Comparison of ENCODE assay signal across 28 mouse cellular contexts in the genomic region with DNA sequence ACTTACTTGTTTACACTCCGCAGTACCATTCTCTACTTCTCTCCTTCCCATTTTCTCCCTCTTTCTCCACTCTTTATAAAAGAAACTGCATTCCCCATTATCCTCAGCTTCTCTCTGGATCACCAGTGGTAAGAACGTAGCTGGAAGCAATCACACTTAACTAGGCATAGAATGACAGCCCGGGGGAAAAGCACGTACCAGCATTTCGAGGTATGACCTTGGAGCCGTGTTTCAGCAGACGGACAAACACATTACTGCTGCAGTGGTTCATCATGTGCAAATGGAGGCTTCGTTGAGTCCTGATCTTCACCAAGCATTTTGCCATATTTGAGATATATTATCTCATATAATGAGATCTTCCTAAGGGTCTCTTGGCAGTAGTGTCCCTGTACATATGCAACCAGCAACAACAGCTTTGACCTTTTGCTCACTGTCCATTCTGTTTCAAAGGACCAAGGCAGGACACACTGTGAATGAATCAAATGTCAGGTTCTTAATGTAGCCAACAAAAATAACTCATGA. TPM values are rescaled to one million over a fixed set of nuclear protein-coding genes. Genes with fewer than 3 reads are reported as not detected.
DNase-seq lines count a peak whose midpoint lies in the region; ATAC-seq lines count a peak whose summit lies in the region.
"Had no signal": no experiment of that assay in that cellular context is flagged by ENCODE, and none has a peak within 500 bp of the region (broad histone marks: within the 10 kb centered on the region; RNA-seq: fewer than 3 reads in every experiment).

TSS of gene 2310002L09Rik (minus strand) at position 472 of the 522 bp plus-strand sequence.

- no peaks in the 10 kb centered on the region for H3K4me1 ChIP-seq in heart, embryonic 12.5 days (replicated peaks)
- no peaks in the 10 kb centered on the region for H3K4me1 ChIP-seq in embryonic facial prominence, embryonic 14.5 days (ENCODE audit: control insufficient read depth, insufficient read depth, low read length)
- H3K4me1 ChIP-seq: embryonic facial prominence, embryonic 12.5 days; forebrain, embryonic 12.5 days; hindbrain, embryonic 15.5 days; midbrain, embryonic 10.5 days had no signal

- no peaks in the 10 kb centered on the region for H3K9me3 ChIP-seq in heart, embryonic 12.5 days (replicated peaks)
- H3K9me3 ChIP-seq in embryonic facial prominence, embryonic 14.5 days (ENCODE audit: control insufficient read depth, low read length), result no peaks in the 10 kb centered on the region
- H3K9me3 ChIP-seq: embryonic facial prominence, embryonic 12.5 days; forebrain, embryonic 12.5 days; hindbrain, embryonic 15.5 days; midbrain, embryonic 10.5 days had no signal

- no peak for ATAC-seq in heart, embryonic 12.5 days (ENCODE audit: insufficient number of reproducible peaks, low FRiP score)
- no peak for ATAC-seq in embryonic facial prominence, embryonic 14.5 days (ENCODE audit: low read depth)
- ATAC-seq: midbrain, embryonic 16.5 days had no signal

- H3K4me3 ChIP-seq in heart, embryonic 12.5 days, result no peak within 1 kb of the TSS
- no peak within 1 kb of the TSS for H3K4me3 ChIP-seq in embryonic facial prominence, embryonic 14.5 days (ENCODE audit: low read depth, low read length)
- H3K4me3 ChIP-seq: embryonic facial prominence, embryonic 12.5 days; erythroblast, embryonic 14.5 days; forebrain, embryonic 12.5 days; hindbrain, embryonic 15.5 days; midbrain, embryonic 10.5 days had no signal

- no peaks in the 10 kb centered on the region for H3K27me3 ChIP-seq in heart, embryonic 12.5 days (replicated peaks)
- no peaks in the 10 kb centered on the region for H3K27me3 ChIP-seq in embryonic facial prominence, embryonic 14.5 days (replicated peaks; ENCODE audit: control insufficient read depth, insufficient read depth, low read length)
- H3K27me3 ChIP-seq: embryonic facial prominence, embryonic 12.5 days; forebrain, embryonic 12.5 days; hindbrain, embryonic 15.5 days had no signal

- DNase-seq in heart, adult 8-10 months (ENCODE audit: low spot score), result peak; percentile 7
- no peak for DNase-seq in embryonic facial prominence, embryonic 14.5 days (ENCODE audit: low spot score)
- DNase-seq in gastrocnemius, postnatal 14 days, result no peak
- peak; percentile 54 for DNase-seq in skeletal muscle tissue, adult 2 months (ENCODE audit: low read depth, low spot score)
- DNase-seq in left cerebral cortex, adult 9 months (ENCODE audit: low spot score in 2 of 2), result no peak
- no peak for DNase-seq in ovary, adult 18-20 months (ENCODE audit: low spot score)
- DNase-seq: adrenal gland, postnatal 25 days; cerebellum, postnatal 10 days; kidney, adult 2 months; kidney, postnatal 14 days had no signal

- intact Hi-C loops in gastrocnemius, postnatal 14 days (cut with DNase I; ENCODE audit: low total_unique reads), result no loop called here

- 71% methylated on average over 8 of the region's 8 CpGs for WGBS in heart, embryonic 12.5 days
- WGBS in embryonic facial prominence, embryonic 14.5 days, result 48% methylated on average over 8 of the region's 8 CpGs

- H3K36me3 ChIP-seq in heart, embryonic 12.5 days, result no peaks in the 10 kb centered on the region
- no peaks in the 10 kb centered on the region for H3K36me3 ChIP-seq in embryonic facial prominence, embryonic 14.5 days (ENCODE audit: control insufficient read depth, insufficient read depth, low read length)
- H3K36me3 ChIP-seq: embryonic facial prominence, embryonic 12.5 days; forebrain, embryonic 12.5 days; hindbrain, embryonic 15.5 days; midbrain, embryonic 10.5 days had no signal

- H3K4me2 ChIP-seq in heart, embryonic 12.5 days, result no peak within 1 kb of the TSS
- no peak within 1 kb of the TSS for H3K4me2 ChIP-seq in embryonic facial prominence, embryonic 14.5 days (ENCODE audit: low read depth, low read length)
- H3K4me2 ChIP-seq: embryonic facial prominence, embryonic 12.5 days; forebrain, embryonic 12.5 days; hindbrain, embryonic 15.5 days had no signal

- H3K27ac ChIP-seq in heart, embryonic 12.5 days (ENCODE audit: poor library complexity, severe bottlenecking), result no peak within 1 kb of the TSS
- H3K27ac ChIP-seq in embryonic facial prominence, embryonic 14.5 days (replicated peaks; ENCODE audit: low read depth, low read length), result no peak within 1 kb of the TSS
- H3K27ac ChIP-seq: embryonic facial prominence, embryonic 12.5 days; forebrain, embryonic 12.5 days; hindbrain, embryonic 15.5 days; midbrain, embryonic 10.5 days had no signal

- no peak within 1 kb of the TSS for H3K9ac ChIP-seq in heart, embryonic 12.5 days
- H3K9ac ChIP-seq in embryonic facial prominence, embryonic 14.5 days (ENCODE audit: low read depth, low read length), result no peak within 1 kb of the TSS
- H3K9ac ChIP-seq: embryonic facial prominence, embryonic 12.5 days; forebrain, embryonic 12.5 days; hindbrain, embryonic 15.5 days had no signal

RNA-seq across cellular contexts. Expression of gene 2310002L09Rik, which starts in this region (rescaled TPM):
- 10 to 100 TPM; 57.6 to 79.9 (median 70.9) TPM for total RNA-seq in heart, adult 8-10 months (2022)
- 0.18 and 0.19 TPM in 2 replicates for polyA plus RNA-seq in heart, embryonic 12.5 days (2016; fragmentation: Nextera tagmentation; extraction: Ambion mirVana)
- polyA plus RNA-seq in embryonic facial prominence, embryonic 14.5 days (2014; fragmentation: Nextera tagmentation; extraction: Ambion mirVana), result 14.9 and 25.9 TPM in 2 replicates
- 10 to 100 TPM; 32.2 to 34.9 TPM for total RNA-seq in gastrocnemius, postnatal 14 days (2021)
- total RNA-seq: adrenal gland, postnatal 25 days; ES-E14; granulocyte monocyte progenitor cell, adult 5-6 weeks; hematopoietic stem cell, adult 5-6 weeks; layer of hippocampus, adult 18-20 months; layer of hippocampus, postnatal 14 days; left cerebral cortex, postnatal 10 days; liver, adult 2 months had no signal
- polyA plus RNA-seq: cortical plate, adult 2 months; erythroblast, embryonic 14.5 days; forebrain, embryonic 12.5 days; hindbrain, embryonic 15.5 days; intestine, embryonic 14.5 days; liver, adult 2 months; midbrain, embryonic 10.5 days; midbrain, embryonic 16.5 days; neural tube, embryonic 14.5 days; urinary bladder, adult 2 months had no signal

Comparison
In these comparisons a context has a peak if more than half of its experiments do, and no peak if none do; other contexts are left out.
1. RNA of gene 2310002L09Rik (polyA plus RNA-seq): 14.9 to 25.9 TPM in embryonic facial prominence, embryonic 14.5 days; 0.18 to 0.19 TPM in heart, embryonic 12.5 days; every median in the first group is over 10 times any median in the second.
2. DNase-seq: peak in heart, adult 8-10 months (single experiment) and skeletal muscle tissue, adult 2 months (single experiment); none in embryonic facial prominence, embryonic 14.5 days (single experiment), gastrocnemius, postnatal 14 days (single experiment), left cerebral cortex, adult 9 months (0 of 2) and ovary, adult 18-20 months (single experiment).